Mouse (Mus musculus) kidney, adult 9 months (tissue): ENCODE data around the gene Fzr1.

ENCODE experiments used
- DNase-seq: peaks from one replicate; pipeline ENCODE4 v3.0.0; 2022

Fzr1 gene

GRCm38 (mm10) chr10:81415549-81416310 is 37.4 kb upstream of the Fzr1 start:
- peak; percentile 48 for DNase-seq

GRCm38 (mm10) chr10:81415146-81415545 is 36.8 kb upstream of the Fzr1 start:
- peak; percentile 40 for DNase-seq

- peak; percentile 79 for DNase-seq
Measured at GRCm38 (mm10) chr10:81414682-81415081, 36.4 kb upstream of the Fzr1 start.

GRCm38 (mm10) chr10:81413310-81414261 is 35.3 kb upstream of the Fzr1 start:
- peak; percentile 96 for DNase-seq

GRCm38 (mm10) chr10:81412586-81413309 is 34.4 kb upstream of the Fzr1 start:
- peak; percentile 48 for DNase-seq

- peak; percentile 92 for DNase-seq
Measured at GRCm38 (mm10) chr10:81411471-81412400, 33.4 kb upstream of the Fzr1 start.

GRCm38 (mm10) chr10:81410981-81411380 is 32.7 kb upstream of the Fzr1 start:
- DNase-seq = peak; percentile 69

- peak; percentile 76 for DNase-seq
Measured at GRCm38 (mm10) chr10:81410350-81410749, 32.0 kb upstream of the Fzr1 start.

GRCm38 (mm10) chr10:81409330-81409729 is 31.0 kb upstream of the Fzr1 start:
- DNase-seq = no peak

- peak; percentile 95 for DNase-seq
Measured at GRCm38 (mm10) chr10:81408871-81409291, 30.6 kb upstream of the Fzr1 start.

GRCm38 (mm10) chr10:81408424-81408729 is 30.1 kb upstream of the Fzr1 start:
- no peak for DNase-seq

- peak; percentile 95 for DNase-seq
Measured at GRCm38 (mm10) chr10:81407539-81408423, 29.5 kb upstream of the Fzr1 start.

GRCm38 (mm10) chr10:81406504-81407440 is 28.5 kb upstream of the Fzr1 start:
- DNase-seq = peak; percentile 42

GRCm38 (mm10) chr10:81405588-81406201 is 27.4 kb upstream of the Fzr1 start:
- DNase-seq = peak; percentile 77

GRCm38 (mm10) chr10:81404720-81405119 is 26.4 kb upstream of the Fzr1 start:
- peak; percentile 45 for DNase-seq

GRCm38 (mm10) chr10:81404082-81404481 is 25.8 kb upstream of the Fzr1 start:
- no peak for DNase-seq

- no peak for DNase-seq
Measured at GRCm38 (mm10) chr10:81403511-81403910, 25.2 kb upstream of the Fzr1 start.

- DNase-seq = no peak
Measured at GRCm38 (mm10) chr10:81402227-81402765, 24.0 kb upstream of the Fzr1 start.
